Mouse (Mus musculus) bone marrow, adult 2 months (tissue): ENCODE measurements around the gene Ulk4.

Source experiments
- CTCF ChIP-seq: fragments of 200-500 bp; IDR thresholded peaks from 2 replicates; pipeline ENCODE4 v1.5.1; 2011; ENCODE audit warnings: low read length, control low read depth; ENCODE audit not compliant: control insufficient read depth, insufficient read depth
- POLR2A ChIP-seq: fragments of 200-500 bp; IDR thresholded peaks from 2 replicates; pipeline ENCODE4 v1.6.1; 2011; ENCODE audit warnings: low read depth, mild to moderate bottlenecking, control low read depth, low read length, borderline replicate concordance; ENCODE audit not compliant: control insufficient read depth

DNA sequence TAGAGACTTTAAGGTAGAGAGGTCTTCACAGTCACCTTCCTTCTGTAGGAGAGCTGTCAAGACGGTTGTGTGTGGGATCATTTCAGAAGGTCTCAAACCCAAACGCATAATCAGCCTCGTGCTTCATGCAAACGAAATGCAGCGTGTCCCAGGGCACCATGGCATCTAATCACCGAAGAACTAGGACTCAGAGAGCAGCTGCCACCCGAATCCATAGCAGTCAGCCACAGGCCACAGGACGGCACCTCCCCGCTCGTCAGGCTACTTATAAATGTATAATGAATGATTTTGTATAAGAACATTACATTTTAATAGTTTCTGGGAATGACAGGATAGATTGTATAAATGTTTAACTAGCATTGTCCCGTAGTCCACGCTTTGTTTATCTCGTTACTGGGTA lies 257.1 kb downstream of the Ulk4 start:
- TF ChIP-seq CTCF (no peak), POLR2A (no peak)
